Mouse (Mus musculus) granulocyte monocyte progenitor cell, adult 5-6 weeks (primary cell): ENCODE measurements around the gene Olfr1390. TPM values are rescaled to one million over a fixed set of nuclear protein-coding genes. Genes with fewer than 3 reads are reported as not detected.
"Not testable (repeated sequence)": the region's sequence is repeated elsewhere in the genome, so short reads cannot be mapped to it uniquely, and the experiment has no call there.

Source experiments
- ATAC-seq: replicated peaks from 2 replicates; pipeline ENCODE4 v1.8.0; 2016; ENCODE audit warnings: mild to moderate bottlenecking, moderate TSS enrichment, inconsistent platforms; ENCODE audit not compliant: poor library complexity, severe bottlenecking
- total RNA-seq, 2 experiments: library from RNA; stranded (forward) in 1 of 2; stranded (reverse) in 1 of 2; fragments of 200-712, 200-1000 nt in 1 of 2; fragments of >200 nt in 1 of 2; fragmentation: Nextera tagmentation in 1 of 2; gene quantifications; 2 replicates each; pipeline ENCODE4 v1.2.3; 2014 to 2017

Olfr1390 gene
- not detected in 2 replicates for total RNA-seq (2014; fragmentation: Nextera tagmentation)
- total RNA-seq (2017), result not detected in 2 replicates

DNA sequence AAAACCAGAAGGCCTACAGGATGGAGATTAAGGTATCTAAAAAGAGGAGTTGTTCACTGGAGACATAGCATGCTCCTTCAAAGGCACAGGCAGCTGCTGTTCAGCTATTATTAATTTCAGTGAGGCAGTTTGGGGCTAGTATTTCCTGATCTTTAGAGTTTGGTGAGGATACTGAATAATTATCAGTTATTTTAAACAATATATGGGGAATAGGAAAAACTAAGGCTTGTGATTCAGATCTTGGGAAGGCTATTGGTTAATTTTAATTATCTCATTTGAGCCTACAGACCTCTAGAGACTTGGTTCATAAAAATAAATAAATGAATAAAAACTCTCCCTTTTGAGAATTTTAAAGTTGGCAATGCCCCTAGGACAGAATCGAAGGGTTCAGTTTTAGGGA, at the start of gene Olfr1390:
Gene Olfr1390 (plus strand): TSS at position 301 of the 400 bp plus-strand sequence.
- ATAC-seq, result no peak

GRCm38 (mm10) chr11:49287251-49287650, 47.7 kb upstream of the Olfr1390 start:
- ATAC-seq, result no peak

- no peak for ATAC-seq
Measured at GRCm38 (mm10) chr11:49292777-49293176, 42.2 kb upstream of the Olfr1390 start.

- no peak for ATAC-seq
Measured at GRCm38 (mm10) chr11:49304441-49304840, 30.5 kb upstream of the Olfr1390 start, which contains the start of gene Olfr10. TSS of gene Olfr10 (plus strand) at chr11:49304741.

DNA sequence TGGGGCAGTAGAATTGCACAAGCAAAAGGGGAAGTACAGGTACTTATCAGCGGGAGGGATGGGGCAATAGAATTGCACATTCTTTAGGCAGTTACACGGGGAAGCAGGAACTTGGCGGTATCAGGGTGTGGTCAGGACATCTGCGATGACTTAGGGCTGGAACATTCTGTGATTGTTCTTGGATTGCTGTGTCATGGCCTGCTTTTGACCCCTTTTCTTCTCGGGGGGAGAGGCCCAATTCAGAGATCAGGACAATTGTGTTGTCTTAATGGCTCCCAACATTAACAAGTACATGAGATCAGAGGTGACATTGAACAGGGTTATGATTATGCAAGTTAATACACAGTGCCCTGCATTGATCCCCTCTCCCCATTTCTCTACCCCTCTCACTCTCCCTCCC, 26.4 kb upstream of the Olfr1390 start:
- ATAC-seq, result not testable (repeated sequence)

DNA sequence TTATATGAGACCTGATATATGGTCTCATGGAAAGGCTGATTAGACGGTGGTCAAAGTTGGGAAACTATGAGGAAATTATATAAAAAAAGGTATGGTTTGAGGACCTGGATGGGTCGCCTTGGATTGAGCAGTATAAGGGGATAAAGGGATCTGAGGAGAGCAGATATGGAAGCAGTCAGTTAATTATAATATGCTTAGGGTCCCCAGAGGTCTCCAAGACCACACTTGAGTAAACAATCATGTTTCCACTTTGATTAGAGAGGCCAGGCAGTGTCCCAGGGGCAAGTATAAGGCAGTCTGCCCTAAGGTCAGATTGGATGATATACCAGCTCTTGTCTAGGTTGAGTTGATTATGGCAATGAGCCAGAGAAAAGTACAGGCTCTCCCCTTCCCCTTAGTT, 12.5 kb upstream of the Olfr1390 start, which contains the start of gene Olfr1391:
Gene Olfr1391 (plus strand): TSS at position 301 of the 400 bp plus-strand sequence.
- no peak for ATAC-seq

GRCm38 (mm10) chr11:49326726-49327125, 8.3 kb upstream of the Olfr1390 start:
- no peak for ATAC-seq

DNA sequence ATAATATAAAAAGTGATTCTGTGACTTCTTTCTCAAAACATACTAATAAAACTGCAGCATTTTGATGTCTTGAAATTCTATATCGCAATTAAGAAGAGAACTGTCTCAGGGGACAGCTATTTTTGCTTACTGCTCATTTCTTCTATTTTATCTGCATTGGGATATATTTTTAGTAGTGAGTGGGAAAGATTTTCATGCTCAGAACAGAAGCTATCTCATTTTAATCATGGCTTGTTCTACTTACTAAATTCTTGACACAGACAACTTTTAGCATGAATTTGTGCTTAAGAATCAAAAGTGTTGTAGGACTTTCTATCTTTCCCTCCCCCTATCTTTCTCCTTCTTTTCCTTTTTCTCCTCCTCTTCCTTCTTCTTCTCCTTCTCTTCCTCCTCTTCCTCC, 5.3 kb upstream of the Olfr1390 start:
- no peak for ATAC-seq

DNA sequence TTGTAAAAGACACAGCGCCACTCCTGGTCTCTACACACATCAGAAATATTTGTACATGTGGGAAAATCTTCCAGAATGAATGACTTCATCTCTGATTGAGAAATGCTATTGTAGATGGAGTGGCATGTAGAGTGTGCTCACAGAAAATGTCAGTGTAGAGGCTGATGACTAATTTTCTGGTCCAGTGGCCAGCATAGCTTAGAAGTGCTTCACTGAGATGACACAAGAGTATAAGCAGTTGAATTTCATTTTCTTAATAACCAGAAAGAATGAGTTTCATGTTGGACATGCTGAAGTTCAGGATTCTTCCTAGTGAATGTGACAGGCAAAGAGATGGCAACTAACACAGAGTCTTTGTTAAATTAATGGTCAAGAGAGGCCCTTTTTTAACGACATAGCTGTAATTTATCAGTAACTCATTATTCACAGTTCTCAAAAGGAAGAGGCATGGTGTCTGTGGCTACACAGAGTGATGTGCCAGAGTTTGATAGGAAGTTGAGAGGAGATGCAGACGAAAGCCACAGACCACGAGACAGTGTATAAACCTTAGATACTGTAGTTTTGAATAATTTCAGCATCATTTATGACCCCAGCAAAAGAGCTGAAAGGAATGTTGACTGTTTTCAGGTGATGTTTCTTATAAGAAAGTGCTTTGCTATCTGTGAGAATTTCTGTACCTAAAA, 2.3 kb downstream of the Olfr1390 start:
- ATAC-seq, result no peak

GRCm38 (mm10) chr11:49383133-49383532, 48.1 kb downstream of the Olfr1390 start:
- ATAC-seq, result no peak

- ATAC-seq, result not testable (repeated sequence)
Measured at GRCm38 (mm10) chr11:49386118-49386517, 51.1 kb downstream of the Olfr1390 start.

Other genes with a start within 250 kb of the Olfr1390 start
- not detected in 2 replicates for gene Olfr1396, start 220.3 kb upstream of the Olfr1390 start, total RNA-seq (2014; fragmentation: Nextera tagmentation)
- not detected in 2 replicates for gene Olfr1396, start 220.3 kb upstream of the Olfr1390 start, total RNA-seq (2017)
- gene Olfr1395, start 192.9 kb upstream of the Olfr1390 start, total RNA-seq (2014; fragmentation: Nextera tagmentation), result not detected in 2 replicates
- gene Olfr1395, start 192.9 kb upstream of the Olfr1390 start, total RNA-seq (2017), result not detected in 2 replicates
- gene Olfr1394, start 180.8 kb upstream of the Olfr1390 start, total RNA-seq (2014; fragmentation: Nextera tagmentation), result not detected in 2 replicates
- gene Olfr1394, start 180.8 kb upstream of the Olfr1390 start, total RNA-seq (2017), result not detected in 2 replicates
- gene Btnl9, start 148.0 kb upstream of the Olfr1390 start, total RNA-seq (2014; fragmentation: Nextera tagmentation), result 3.8 and 4.1 TPM in 2 replicates
- gene Btnl9, start 148.0 kb upstream of the Olfr1390 start, total RNA-seq (2017), result 5.3 and 7.6 TPM in 2 replicates
- 46.4 and 46.5 TPM in 2 replicates for gene Zfp62, start 131.9 kb upstream of the Olfr1390 start, total RNA-seq (2014; fragmentation: Nextera tagmentation)
- 62.2 and 88.5 TPM in 2 replicates for gene Zfp62, start 131.9 kb upstream of the Olfr1390 start, total RNA-seq (2017)
- 44.1 and 74.5 TPM in 2 replicates for gene Mgat1, start 91.0 kb upstream of the Olfr1390 start, total RNA-seq (2014; fragmentation: Nextera tagmentation)
- gene Mgat1, start 91.0 kb upstream of the Olfr1390 start, total RNA-seq (2017), result 51.6 and 59.4 TPM in 2 replicates
- not detected in 2 replicates for gene Olfr1393, start 56.9 kb upstream of the Olfr1390 start, total RNA-seq (2014; fragmentation: Nextera tagmentation)
- not detected in 2 replicates for gene Olfr1393, start 56.9 kb upstream of the Olfr1390 start, total RNA-seq (2017)
- gene Olfr1392, start 49.9 kb upstream of the Olfr1390 start, total RNA-seq (2014; fragmentation: Nextera tagmentation), result not detected in 2 replicates
- not detected in 2 replicates for gene Olfr1392, start 49.9 kb upstream of the Olfr1390 start, total RNA-seq (2017)
- gene Olfr10, start 30.4 kb upstream of the Olfr1390 start, total RNA-seq (2014; fragmentation: Nextera tagmentation), result not detected in 2 replicates
- gene Olfr10, start 30.4 kb upstream of the Olfr1390 start, total RNA-seq (2017), result not detected in 2 replicates
- gene Olfr1391, start 12.4 kb upstream of the Olfr1390 start, total RNA-seq (2014; fragmentation: Nextera tagmentation), result not detected in 2 replicates
- not detected in 2 replicates for gene Olfr1391, start 12.4 kb upstream of the Olfr1390 start, total RNA-seq (2017)
- gene Olfr1389, start 87.9 kb downstream of the Olfr1390 start, total RNA-seq (2014; fragmentation: Nextera tagmentation), result not detected in 2 replicates
- gene Olfr1389, start 87.9 kb downstream of the Olfr1390 start, total RNA-seq (2017), result not detected in 2 replicates
- not detected in 2 replicates for gene Olfr1388, start 101.4 kb downstream of the Olfr1390 start, total RNA-seq (2014; fragmentation: Nextera tagmentation)
- gene Olfr1388, start 101.4 kb downstream of the Olfr1390 start, total RNA-seq (2017), result 0.09 and 0.21 TPM in 2 replicates
- gene Olfr1387, start 120.2 kb downstream of the Olfr1390 start, total RNA-seq (2014; fragmentation: Nextera tagmentation), result not detected in 2 replicates
- not detected in 2 replicates for gene Olfr1387, start 120.2 kb downstream of the Olfr1390 start, total RNA-seq (2017)
- not detected in 2 replicates for gene Olfr1386, start 129.9 kb downstream of the Olfr1390 start, total RNA-seq (2014; fragmentation: Nextera tagmentation)
- gene Olfr1386, start 129.9 kb downstream of the Olfr1390 start, total RNA-seq (2017), result not detected in 2 replicates
- gene Olfr1385, start 153.9 kb downstream of the Olfr1390 start, total RNA-seq (2014; fragmentation: Nextera tagmentation), result not detected in 2 replicates
- gene Olfr1385, start 153.9 kb downstream of the Olfr1390 start, total RNA-seq (2017), result not detected in 2 replicates
- gene Olfr1384, start 171.5 kb downstream of the Olfr1390 start, total RNA-seq (2014; fragmentation: Nextera tagmentation), result not detected in 2 replicates
- gene Olfr1384, start 171.5 kb downstream of the Olfr1390 start, total RNA-seq (2017), result not detected in 2 replicates
- not detected in 2 replicates for gene Olfr1383, start 184.5 kb downstream of the Olfr1390 start, total RNA-seq (2014; fragmentation: Nextera tagmentation)
- not detected in 2 replicates for gene Olfr1383, start 184.5 kb downstream of the Olfr1390 start, total RNA-seq (2017)
- gene Olfr1382, start 193.1 kb downstream of the Olfr1390 start, total RNA-seq (2014; fragmentation: Nextera tagmentation), result not detected in 2 replicates
- not detected in 2 replicates for gene Olfr1382, start 193.1 kb downstream of the Olfr1390 start, total RNA-seq (2017)
- gene Olfr1381, start 208.3 kb downstream of the Olfr1390 start, total RNA-seq (2014; fragmentation: Nextera tagmentation), result not detected in 2 replicates
- gene Olfr1381, start 208.3 kb downstream of the Olfr1390 start, total RNA-seq (2017), result not detected in 2 replicates
- gene Olfr1380, start 221.7 kb downstream of the Olfr1390 start, total RNA-seq (2014; fragmentation: Nextera tagmentation), result not detected in 2 replicates
- gene Olfr1380, start 221.7 kb downstream of the Olfr1390 start, total RNA-seq (2017), result not detected in 2 replicates